In the genomic region with DNA sequence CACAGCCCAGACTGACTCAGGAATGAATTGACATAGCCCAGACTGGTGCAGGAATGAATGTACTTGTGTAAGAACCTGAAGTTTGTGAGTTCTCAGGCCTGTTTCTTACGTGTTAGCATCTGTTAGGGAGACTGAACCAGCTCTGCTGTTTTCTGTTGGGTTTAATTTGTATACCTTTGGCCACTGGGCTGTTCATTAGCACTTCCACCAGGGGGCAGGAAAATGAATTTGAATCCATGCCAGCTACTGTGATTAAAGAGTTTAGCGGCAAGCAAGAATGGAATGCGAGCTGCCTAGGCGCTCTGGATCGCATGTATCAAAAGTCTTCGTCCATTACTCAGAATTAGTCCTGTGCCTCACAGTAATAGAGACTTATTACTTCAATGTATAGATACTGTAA, we compare ENCODE assay signal across 9 mouse cellular contexts.
DNase-seq lines count a peak whose midpoint lies in the region; ATAC-seq lines count a peak whose summit lies in the region.
"Had no signal": no experiment of that assay in that cellular context is flagged by ENCODE, and none has a peak within 500 bp of the region (broad histone marks: within the 10 kb centered on the region; RNA-seq: fewer than 3 reads in every experiment).

No protein-coding gene starts in this region.

- no peaks in the 10 kb centered on the region for H3K4me1 ChIP-seq in hindbrain, embryonic 11.5 days (replicated peaks; ENCODE audit: control insufficient read depth, insufficient read depth, low read length)
- H3K4me1 ChIP-seq in hindbrain, embryonic 12.5 days: no peaks in the 10 kb centered on the region
- H3K4me1 ChIP-seq in forebrain, embryonic 15.5 days: peaks cover 10% of the 10 kb centered on the region; the same call in 1 of the 2 replicates
- no peaks in the 10 kb centered on the region for H3K4me1 ChIP-seq in kidney, embryonic 14.5 days (ENCODE audit: control insufficient read depth, insufficient read depth, low read length)
- H3K4me1 ChIP-seq: hindbrain, embryonic 15.5 days had no signal

- no peaks in the 10 kb centered on the region for H3K27me3 ChIP-seq in hindbrain, embryonic 11.5 days (ENCODE audit: control insufficient read depth, insufficient read depth, low read length)
- 0 out of 2 replicates have a peak, but pooled peaks cover 3% of the 10 kb centered on the region for H3K27me3 ChIP-seq in hindbrain, embryonic 12.5 days
- no peaks in the 10 kb centered on the region for H3K27me3 ChIP-seq in forebrain, embryonic 15.5 days
- no peaks in the 10 kb centered on the region for H3K27me3 ChIP-seq in kidney, embryonic 14.5 days (ENCODE audit: control insufficient read depth, insufficient read depth, low read length)
- H3K27me3 ChIP-seq: hindbrain, embryonic 15.5 days had no signal

- no peaks in the 10 kb centered on the region for H3K9me3 ChIP-seq in hindbrain, embryonic 11.5 days (ENCODE audit: control insufficient read depth, low read length)
- no peaks in the 10 kb centered on the region for H3K9me3 ChIP-seq in hindbrain, embryonic 12.5 days (replicated peaks)
- no peaks in the 10 kb centered on the region for H3K9me3 ChIP-seq in forebrain, embryonic 15.5 days
- no peaks in the 10 kb centered on the region for H3K9me3 ChIP-seq in kidney, embryonic 14.5 days (ENCODE audit: control insufficient read depth, low read length)
- H3K9me3 ChIP-seq: hindbrain, embryonic 15.5 days had no signal

- H3K4me2 ChIP-seq in hindbrain, embryonic 11.5 days (replicated peaks; ENCODE audit: low read depth, low read length): no peak overlapping the region
- no peak overlapping the region for H3K4me2 ChIP-seq in hindbrain, embryonic 12.5 days (replicated peaks)
- H3K4me2 ChIP-seq in forebrain, embryonic 15.5 days (replicated peaks): no peak overlapping the region
- no peak overlapping the region for H3K4me2 ChIP-seq in kidney, embryonic 14.5 days (replicated peaks; ENCODE audit: low read depth, low read length)
- H3K4me2 ChIP-seq: hindbrain, embryonic 15.5 days had no signal

- WGBS in hindbrain, embryonic 11.5 days: 34% methylated on average over 6 of the region's 6 CpGs
- 40% methylated on average over 6 of the region's 6 CpGs for WGBS in hindbrain, embryonic 12.5 days
- WGBS in forebrain, embryonic 15.5 days: 16% methylated on average over 6 of the region's 6 CpGs
- 33% methylated on average over 6 of the region's 6 CpGs for WGBS in kidney, embryonic 14.5 days

- no peak for ATAC-seq in hindbrain, embryonic 11.5 days (ENCODE audit: low FRiP score)
- no peak for ATAC-seq in hindbrain, embryonic 12.5 days (ENCODE audit: low FRiP score)
- ATAC-seq in forebrain, embryonic 15.5 days (replicated peaks): peak; percentile 59
- ATAC-seq in kidney, embryonic 14.5 days (ENCODE audit: low FRiP score, low TSS enrichment): peak; percentile 46; the same call in 1 of the 2 replicates

- H3K27ac ChIP-seq in hindbrain, embryonic 11.5 days (ENCODE audit: low read depth, low read length): no peak overlapping the region
- H3K27ac ChIP-seq in hindbrain, embryonic 12.5 days: no peak overlapping the region
- no peak overlapping the region for H3K27ac ChIP-seq in forebrain, embryonic 15.5 days (replicated peaks)
- H3K27ac ChIP-seq in kidney, embryonic 14.5 days (ENCODE audit: low read depth, low read length): no peak overlapping the region
- H3K27ac ChIP-seq: hindbrain, embryonic 15.5 days had no signal

- H3K9ac ChIP-seq in hindbrain, embryonic 11.5 days (ENCODE audit: low read depth, low read length): no peak overlapping the region
- H3K9ac ChIP-seq in hindbrain, embryonic 12.5 days: no peak overlapping the region
- H3K9ac ChIP-seq in forebrain, embryonic 15.5 days (replicated peaks): no peak overlapping the region
- no peak overlapping the region for H3K9ac ChIP-seq in kidney, embryonic 14.5 days (ENCODE audit: low read depth, low read length)
- H3K9ac ChIP-seq: hindbrain, embryonic 15.5 days had no signal

- H3K4me3 ChIP-seq in hindbrain, embryonic 11.5 days (ENCODE audit: low read depth, low read length): no peak overlapping the region
- no peak overlapping the region for H3K4me3 ChIP-seq in hindbrain, embryonic 12.5 days
- H3K4me3 ChIP-seq in forebrain, embryonic 15.5 days: no peak overlapping the region
- no peak overlapping the region for H3K4me3 ChIP-seq in kidney, embryonic 14.5 days (ENCODE audit: low read length)
- H3K4me3 ChIP-seq: hindbrain, embryonic 15.5 days had no signal

- no peaks in the 10 kb centered on the region for H3K36me3 ChIP-seq in hindbrain, embryonic 11.5 days (ENCODE audit: control insufficient read depth, insufficient read depth, low read length)
- H3K36me3 ChIP-seq in hindbrain, embryonic 12.5 days: no peaks in the 10 kb centered on the region
- peaks cover 5% of the 10 kb centered on the region; the same call in 1 of the 2 replicates for H3K36me3 ChIP-seq in forebrain, embryonic 15.5 days
- no peaks in the 10 kb centered on the region for H3K36me3 ChIP-seq in kidney, embryonic 14.5 days (ENCODE audit: control insufficient read depth, insufficient read depth, low read length)
- H3K36me3 ChIP-seq: hindbrain, embryonic 15.5 days had no signal

- DNase-seq in hindbrain, embryonic 11.5 days (ENCODE audit: low spot score): peak; percentile 47
- DNase-seq in B cell, adult 2 months: peak; percentile 41 to 56
- peak; percentile 53 to 69 for DNase-seq in adrenal gland, postnatal 36 days
- DNase-seq in lung, postnatal 36 days: peak; percentile 81
- DNase-seq in c-Kit-positive CD71-positive TER-119-positive erythroid progenitor cells, embryonic 14.5 days (ENCODE audit: low spot score): no peak

Comparison
In these comparisons a context has a peak if more than half of its experiments do, and no peak if none do; other contexts are left out.
1. ATAC-seq: peak in forebrain, embryonic 15.5 days (single experiment) and kidney, embryonic 14.5 days (single experiment); none in hindbrain, embryonic 11.5 days (single experiment) and hindbrain, embryonic 12.5 days (single experiment).